Mouse (Mus musculus) layer of hippocampus, postnatal 25 days (tissue): Measurements from ENCODE around the gene Cav2. TPM values are rescaled to one million over a fixed set of nuclear protein-coding genes. Genes with fewer than 3 reads are reported as not detected.

Source experiments
- DNase-seq, 2 experiments: peaks; one replicate each; pipeline ENCODE4 v3.0.0; 2022; ENCODE audit warnings: mixed read lengths in 2 of 2, low spot score in 1 of 2; ENCODE audit errors: extremely low spot score in 1 of 2
- total RNA-seq, 2 experiments: library from RNA; stranded (reverse); gene quantifications; 2 replicates each; pipeline ENCODE4 v1.2.3; 2021

The Cav2 gene
- total RNA-seq = 10 to 100 TPM; 22.7 to 23.6 TPM

- DNase-seq = peak; percentile 34 to 48
Measured at GRCm38 (mm10) chr6:17280939-17281756, at the start of gene Cav2. Gene Cav2 (plus strand): TSS chr6:17281185.

GRCm38 (mm10) chr6:17239693-17240092, 41.3 kb upstream of the Cav2 start:
- DNase-seq = no peak

- no peak for DNase-seq
Measured at GRCm38 (mm10) chr6:17241013-17241412, 40.0 kb upstream of the Cav2 start.

- DNase-seq = no peak
Measured at GRCm38 (mm10) chr6:17246959-17247358, 34.0 kb upstream of the Cav2 start.

GRCm38 (mm10) chr6:17247673-17248072, 33.3 kb upstream of the Cav2 start:
- no peak for DNase-seq

GRCm38 (mm10) chr6:17248241-17248640, 32.7 kb upstream of the Cav2 start:
- no peak for DNase-seq

GRCm38 (mm10) chr6:17251958-17252357, 29.0 kb upstream of the Cav2 start:
- DNase-seq = no peak

- no peak for DNase-seq
Measured at GRCm38 (mm10) chr6:17258142-17258541, 22.8 kb upstream of the Cav2 start.

GRCm38 (mm10) chr6:17258911-17259310, 22.1 kb upstream of the Cav2 start:
- no peak for DNase-seq

GRCm38 (mm10) chr6:17262786-17263185, 18.2 kb upstream of the Cav2 start:
- DNase-seq = no peak

GRCm38 (mm10) chr6:17265043-17265442, 15.9 kb upstream of the Cav2 start:
- no peak for DNase-seq

GRCm38 (mm10) chr6:17266466-17266865, 14.5 kb upstream of the Cav2 start:
- no peak for DNase-seq

- DNase-seq = no peak
Measured at GRCm38 (mm10) chr6:17278366-17278765, 2.6 kb upstream of the Cav2 start.

GRCm38 (mm10) chr6:17281757-17282092, 740 bp downstream of the Cav2 start:
- no peak for DNase-seq

- no peak for DNase-seq
Measured at GRCm38 (mm10) chr6:17282159-17282558, 1.2 kb downstream of the Cav2 start.

GRCm38 (mm10) chr6:17283834-17284233, 2.8 kb downstream of the Cav2 start:
- no peak for DNase-seq

- DNase-seq = no peak
Measured at GRCm38 (mm10) chr6:17286381-17286780, 5.4 kb downstream of the Cav2 start.

GRCm38 (mm10) chr6:17295116-17295515, 14.1 kb downstream of the Cav2 start:
- no peak for DNase-seq

- peak; percentile 34 to 41 for DNase-seq
Measured at GRCm38 (mm10) chr6:17305954-17306601, 25.1 kb downstream of the Cav2 start, which contains the start of gene Cav1. Gene Cav1 (plus strand): TSS chr6:17306335.

- DNase-seq = no peak
Measured at GRCm38 (mm10) chr6:17306602-17307325, 25.8 kb downstream of the Cav2 start.

- DNase-seq = peak in 1 of 2 experiments; percentile 52
Measured at GRCm38 (mm10) chr6:17307461-17308115, 26.6 kb downstream of the Cav2 start.
